Mouse (Mus musculus) thymus, adult 2 months (tissue): ENCODE data around the gene Mrpl12. TPM values are rescaled to one million over a fixed set of nuclear protein-coding genes. Genes with fewer than 3 reads are reported as not detected.

Experiments
- DNase-seq: peaks from one replicate; pipeline ENCODE4 v3.0.0; 2021
- H3K27ac ChIP-seq: fragments of 200-500 bp; 2 replicates; pipeline ENCODE4 v1.5.1; 2012; ENCODE audit warnings: low read length, control low read depth; ENCODE audit not compliant: control insufficient read depth, insufficient read depth
- H3K27me3 ChIP-seq: fragments of 200-500 bp; 2 replicates; pipeline ENCODE4 v1.6.1; 2012; ENCODE audit warnings: mild to moderate bottlenecking, low read length, moderate library complexity, mixed read lengths; ENCODE audit not compliant: control insufficient read depth, insufficient read depth
- H3K36me3 ChIP-seq: fragments of 200-500 bp; 2 replicates; pipeline ENCODE4 v1.6.1; 2012; ENCODE audit warnings: mild to moderate bottlenecking, low read length, moderate library complexity; ENCODE audit not compliant: control insufficient read depth, insufficient read depth
- H3K4me1 ChIP-seq: fragments of 200-500 bp; replicated peaks from 2 replicates; pipeline ENCODE4 v1.6.1; 2012; ENCODE audit warnings: low read length; ENCODE audit not compliant: control insufficient read depth, insufficient read depth
- H3K4me3 ChIP-seq: fragments of 200-500 bp; 2 replicates; pipeline ENCODE4 v1.5.1; 2012; ENCODE audit warnings: mild to moderate bottlenecking, low read length, control low read depth, moderate library complexity; ENCODE audit not compliant: control insufficient read depth, insufficient read depth
- CTCF ChIP-seq: fragments of 200-500 bp; IDR thresholded peaks from 2 replicates; pipeline ENCODE4 v1.5.1; 2012; ENCODE audit warnings: mild to moderate bottlenecking, control low read depth, low read length, moderate library complexity, borderline replicate concordance; ENCODE audit not compliant: control insufficient read depth, poor library complexity, insufficient read depth; ENCODE audit errors: extremely low read depth
- POLR2A ChIP-seq: fragments of 200-500 bp; IDR thresholded peaks from 2 replicates; pipeline ENCODE4 v1.6.1; 2012; ENCODE audit warnings: mild to moderate bottlenecking, low read length, control low read depth, moderate library complexity; ENCODE audit not compliant: control insufficient read depth, poor library complexity, insufficient read depth; ENCODE audit errors: extremely low read depth
- WGBS: fragments of 180-500 bp; shearing (Covaris S2); methylation state at CpG from one replicate; pipeline ENCODE4 v1.1.7; 2018; 5-methylcytosine and 5-hydroxymethylcytosine counted together
- polyA plus RNA-seq: library from polyadenylated mRNA; depleted of rRNA; stranded (reverse); fragments of >200 nt; gene quantifications from 2 replicates; pipeline ENCODE4 v1.2.3, GENCODE M21; 2012; rRNA removed

The Mrpl12 gene
- polyA plus RNA-seq, 1 experiment = 92.3 TPM

DNA sequence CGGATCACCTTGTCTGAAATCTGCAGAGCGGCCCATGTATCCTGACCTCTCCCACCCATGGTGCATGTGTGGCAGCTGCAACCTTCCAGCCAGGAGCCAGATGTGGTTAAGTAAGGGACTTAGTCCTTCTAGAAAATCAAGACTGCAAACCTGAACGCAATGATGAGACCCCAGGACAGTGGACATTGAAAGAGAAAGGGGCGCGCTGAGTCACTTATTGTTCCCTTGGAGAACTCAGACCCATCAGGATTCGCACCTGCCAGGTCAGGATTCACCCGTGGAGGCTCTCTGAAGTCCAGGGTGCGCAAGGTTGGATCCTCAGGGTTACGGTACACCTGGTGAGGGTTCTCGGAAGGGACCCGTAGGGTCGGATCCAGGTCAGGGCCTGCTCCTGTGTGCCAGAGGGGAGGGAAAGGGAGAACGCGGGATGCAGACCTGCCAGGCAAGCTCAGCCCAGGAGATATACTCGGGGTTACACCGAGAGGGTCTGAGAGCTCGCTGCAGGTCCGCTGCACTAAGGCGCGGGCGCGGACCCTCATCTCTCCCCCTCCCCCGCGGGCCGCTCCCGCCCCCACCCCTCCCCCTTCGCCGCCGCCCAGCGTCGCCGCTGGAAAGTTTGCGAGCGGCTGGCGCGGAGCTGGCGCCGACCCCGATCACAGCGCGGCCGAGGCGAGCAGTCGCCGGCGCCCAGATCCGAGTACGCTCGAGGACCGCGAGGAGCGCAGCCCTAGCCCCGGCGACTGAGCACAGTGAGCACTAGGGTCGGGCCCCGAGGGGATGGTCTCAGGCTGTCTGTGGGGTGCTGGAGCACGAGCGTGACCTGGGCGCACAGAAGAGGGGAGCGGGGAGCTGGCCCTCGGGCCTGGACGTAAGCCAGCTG is 45.9 kb downstream of the Mrpl12 start, which contains the start of gene Gcgr:
Gcgr (plus strand) TSS at position 615 of the 880 bp plus-strand sequence.
- Histone ChIP-seq H3K4me1 (peaks cover 5% of the 10 kb centered on the region; the same call in 1 of the 2 replicates), H3K27me3 (peaks cover 17% of the 10 kb centered on the region; the same call in 1 of the 2 replicates), H3K27ac (no peak within 1 kb of the TSS), H3K36me3 (no peaks in the 10 kb centered on the region), H3K4me3 (no peak within 1 kb of the TSS)
- no peak for DNase-seq
- TF ChIP-seq POLR2A = no peak
- no peak for TF ChIP-seq CTCF
- WGBS = 16% methylated on average over 62 of the region's 62 CpGs

DNA sequence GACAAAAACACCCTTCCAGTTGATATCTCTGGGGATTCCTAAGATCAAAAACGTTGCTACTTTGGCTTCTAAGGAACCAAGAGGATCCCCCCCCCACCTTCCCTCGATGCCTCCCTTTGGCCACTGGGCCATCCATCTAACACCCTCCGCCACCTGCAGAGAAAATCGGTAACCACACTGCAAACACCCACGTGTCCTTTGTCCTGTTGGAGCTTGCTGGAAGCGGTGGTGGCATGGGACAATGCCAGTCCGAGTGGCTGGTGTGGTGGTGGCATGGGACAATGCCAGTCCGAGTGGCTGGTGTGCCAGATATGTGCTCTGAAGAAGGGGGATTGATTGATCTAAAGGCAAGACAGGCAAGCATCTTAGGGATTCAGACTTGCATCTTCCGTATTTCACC is 47.2 kb downstream of the Mrpl12 start:
- WGBS = 38% methylated on average over 9 of the region's 9 CpGs
- Histone ChIP-seq H3K4me3 (no peak overlapping the region), H3K27me3 (peaks cover 17% of the 10 kb centered on the region; the same call in 1 of the 2 replicates), H3K4me1 (peaks cover 5% of the 10 kb centered on the region; the same call in 1 of the 2 replicates), H3K36me3 (no peaks in the 10 kb centered on the region), H3K27ac (no peak overlapping the region)
- no peak for DNase-seq
- TF ChIP-seq CTCF (no peak), POLR2A (no peak)

DNA sequence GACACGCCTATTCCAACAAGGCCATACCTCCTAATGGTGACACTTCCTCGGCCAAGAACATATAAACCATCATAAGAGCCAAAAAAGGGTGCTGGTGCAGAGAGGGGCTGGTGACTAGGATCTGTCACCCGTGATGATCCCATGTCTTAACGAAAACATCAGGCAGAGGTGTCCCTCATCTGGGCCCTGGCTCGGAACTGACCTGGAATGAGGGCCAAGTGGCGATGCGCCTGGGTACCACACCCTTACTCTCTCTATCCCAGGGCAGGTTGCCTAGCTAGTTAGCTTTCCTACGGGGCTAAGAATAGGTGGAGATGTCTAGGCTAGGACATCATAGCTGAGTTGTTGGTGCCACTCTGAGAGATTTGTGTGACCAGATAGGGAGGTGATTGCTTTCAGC is 49.7 kb downstream of the Mrpl12 start:
- 90% methylated on average over 8 of the region's 8 CpGs for WGBS
- no peaks in the 10 kb centered on the region for H3K36me3 ChIP-seq
- no peak for DNase-seq
- no peak for TF ChIP-seq CTCF
- TF ChIP-seq POLR2A = no peak
- peaks cover 17% of the 10 kb centered on the region; the same call in 1 of the 2 replicates for H3K27me3 ChIP-seq
- H3K4me3 ChIP-seq = no peak overlapping the region
- H3K4me1 ChIP-seq = peaks cover 7% of the 10 kb centered on the region
- no peak overlapping the region for H3K27ac ChIP-seq

DNA sequence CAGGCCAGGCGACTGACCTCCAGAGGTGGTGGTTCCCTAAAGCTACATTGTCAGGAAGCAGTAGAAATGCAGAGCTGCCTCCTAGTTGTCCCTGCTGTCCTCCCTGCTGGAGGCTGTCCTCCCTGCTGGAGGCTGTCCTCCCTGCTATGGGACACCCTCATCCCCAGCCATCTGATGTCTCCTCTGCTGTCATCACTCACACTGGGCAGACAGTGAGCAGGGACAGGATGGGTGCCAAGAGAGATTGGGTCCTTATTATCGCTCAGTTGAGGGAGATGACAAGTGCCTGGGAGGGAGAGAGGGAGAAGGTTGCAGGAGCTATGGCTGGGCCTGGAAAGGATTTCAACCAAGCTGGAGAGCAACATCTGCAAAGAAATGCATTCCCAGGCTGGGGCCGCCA is 50.7 kb downstream of the Mrpl12 start:
- H3K27me3 ChIP-seq = peaks cover 17% of the 10 kb centered on the region; the same call in 1 of the 2 replicates
- no peak for DNase-seq

DNA sequence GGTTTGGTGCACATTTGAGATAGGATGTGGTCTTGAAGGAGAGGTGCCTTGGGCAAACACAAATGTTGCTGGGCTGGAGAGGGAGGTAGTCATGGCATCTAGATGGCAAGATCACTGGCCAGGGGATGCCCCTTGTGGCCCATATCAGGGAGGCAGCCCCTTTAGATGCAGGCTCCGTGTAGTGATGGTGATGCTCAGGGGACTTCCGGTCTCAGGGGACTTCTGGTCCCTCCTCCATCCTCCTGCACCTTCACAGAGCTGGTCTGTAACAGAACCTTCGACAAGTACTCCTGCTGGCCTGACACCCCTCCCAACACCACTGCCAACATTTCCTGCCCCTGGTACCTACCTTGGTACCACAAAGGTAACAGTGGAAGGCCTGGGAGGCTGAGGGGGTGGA is 51.4 kb downstream of the Mrpl12 start:
- Histone ChIP-seq H3K4me1 (peaks cover 10% of the 10 kb centered on the region), H3K27me3 (peaks cover 13% of the 10 kb centered on the region; the same call in 1 of the 2 replicates), H3K4me3 (no peak overlapping the region), H3K27ac (no peak overlapping the region), H3K36me3 (no peaks in the 10 kb centered on the region)
- no peak for TF ChIP-seq POLR2A
- TF ChIP-seq CTCF = no peak
- WGBS = 86% methylated on average over 3 of the region's 3 CpGs
- no peak for DNase-seq

More for the DNA sequence above, 50.7 kb downstream of the Mrpl12 start:
- peaks cover 12% of the 10 kb centered on the region for H3K4me1 ChIP-seq
- H3K4me3 ChIP-seq = no peak overlapping the region
- WGBS = 95% methylated on average over 3 of the region's 3 CpGs
- H3K27ac ChIP-seq = no peak overlapping the region
- TF ChIP-seq POLR2A = no peak
- no peak for TF ChIP-seq CTCF
- no peaks in the 10 kb centered on the region for H3K36me3 ChIP-seq

DNA sequence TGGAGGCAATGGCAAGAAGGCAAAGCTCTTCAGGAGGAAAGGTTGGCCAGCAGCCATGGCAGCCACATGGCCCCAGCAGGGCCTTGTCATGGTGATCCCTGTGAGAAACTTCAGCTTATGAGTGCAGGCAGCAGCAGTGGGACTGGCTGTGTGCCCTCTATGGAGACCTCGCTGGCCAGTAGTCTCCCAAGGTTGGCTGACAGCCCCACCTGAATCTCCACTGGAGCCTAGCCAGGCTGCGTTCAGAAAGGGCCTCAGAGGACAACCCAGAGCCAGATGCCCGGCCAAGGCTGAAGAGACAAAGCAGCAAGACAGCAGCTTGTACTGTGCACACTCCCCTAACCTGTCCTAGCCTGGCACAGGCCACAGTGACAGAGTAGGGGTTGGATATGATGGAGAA is 54.1 kb downstream of the Mrpl12 start:
- H3K36me3 ChIP-seq = peaks cover 9% of the 10 kb centered on the region; the same call in 1 of the 2 replicates
- TF ChIP-seq CTCF (no peak), POLR2A (no peak)
- H3K4me3 ChIP-seq = no peak overlapping the region
- no peak for DNase-seq
- WGBS = 84% methylated on average over 3 of the region's 3 CpGs
- peaks cover 7% of the 10 kb centered on the region for H3K4me1 ChIP-seq
- no peak overlapping the region for H3K27ac ChIP-seq
- H3K27me3 ChIP-seq = no peaks in the 10 kb centered on the region

Other genes with a start within 250 kb of the Mrpl12 start
- gene Actg1, start 136.1 kb upstream of the Mrpl12 start, polyA plus RNA-seq = 1,233 and 1,455 TPM in 2 replicates
- 0.19 and 0.37 TPM in 2 replicates for gene Fscn2, start 123.1 kb upstream of the Mrpl12 start, polyA plus RNA-seq
- gene Faap100, start 105.8 kb upstream of the Mrpl12 start, polyA plus RNA-seq = 59.7 and 64.4 TPM in 2 replicates
- 71.4 and 86.4 TPM in 2 replicates for gene Nploc4, start 46.9 kb upstream of the Mrpl12 start, polyA plus RNA-seq
- gene Tspan10, start 42.0 kb upstream of the Mrpl12 start, polyA plus RNA-seq = 16.8 and 24.0 TPM in 2 replicates
- gene Pde6g, start 31.1 kb upstream of the Mrpl12 start, polyA plus RNA-seq = 0.55 and 0.64 TPM in 2 replicates
- 15.5 and 17.3 TPM in 2 replicates for gene Oxld1, start 26.5 kb upstream of the Mrpl12 start, polyA plus RNA-seq
- gene Ccdc137, start 26.5 kb upstream of the Mrpl12 start, polyA plus RNA-seq = 25.6 and 30.1 TPM in 2 replicates
- gene Arl16, start 17.0 kb upstream of the Mrpl12 start, polyA plus RNA-seq = 25.9 and 28.4 TPM in 2 replicates
- 102 and 103 TPM in 2 replicates for gene Slc25a10, start 7.2 kb downstream of the Mrpl12 start, polyA plus RNA-seq
- gene Gcgr, start 46.1 kb downstream of the Mrpl12 start, polyA plus RNA-seq = 1.0 TPM in 2 replicates
- 167 and 191 TPM in 2 replicates for gene Mcrip1, start 65.1 kb downstream of the Mrpl12 start, polyA plus RNA-seq
- 5.0 and 6.4 TPM in 2 replicates for gene Ppp1r27, start 66.5 kb downstream of the Mrpl12 start, polyA plus RNA-seq
- gene P4hb, start 88.6 kb downstream of the Mrpl12 start, polyA plus RNA-seq = 125 and 139 TPM in 2 replicates
- 1,184 and 1,219 TPM in 2 replicates for gene Arhgdia, start 97.0 kb downstream of the Mrpl12 start, polyA plus RNA-seq
- 60.9 and 74.6 TPM in 2 replicates for gene Alyref, start 113.8 kb downstream of the Mrpl12 start, polyA plus RNA-seq
- gene Anapc11, start 113.8 kb downstream of the Mrpl12 start, polyA plus RNA-seq = 127 and 140 TPM in 2 replicates
- gene Npb, start 123.9 kb downstream of the Mrpl12 start, polyA plus RNA-seq = 2.2 and 2.8 TPM in 2 replicates
- gene Pcyt2, start 133.3 kb downstream of the Mrpl12 start, polyA plus RNA-seq = 247 and 260 TPM in 2 replicates
- gene Sirt7, start 140.6 kb downstream of the Mrpl12 start, polyA plus RNA-seq = 169 and 184 TPM in 2 replicates
- gene Mafg, start 149.0 kb downstream of the Mrpl12 start, polyA plus RNA-seq = 33.6 and 35.5 TPM in 2 replicates
- gene Pycr1, start 159.2 kb downstream of the Mrpl12 start, polyA plus RNA-seq = 2.8 and 3.4 TPM in 2 replicates
- 1.2 and 3.2 TPM in 2 replicates for gene Myadml2, start 163.5 kb downstream of the Mrpl12 start, polyA plus RNA-seq
- 0.24 and 0.89 TPM in 2 replicates for gene Notum, start 176.6 kb downstream of the Mrpl12 start, polyA plus RNA-seq
- 170 and 183 TPM in 2 replicates for gene Aspscr1, start 188.4 kb downstream of the Mrpl12 start, polyA plus RNA-seq
- 103 and 112 TPM in 2 replicates for gene Cenpx, start 229.1 kb downstream of the Mrpl12 start, polyA plus RNA-seq
- gene Lrrc45, start 229.3 kb downstream of the Mrpl12 start, polyA plus RNA-seq = 69.2 and 77.3 TPM in 2 replicates
- 22.8 and 26.3 TPM in 2 replicates for gene Rac3, start 236.9 kb downstream of the Mrpl12 start, polyA plus RNA-seq
- gene Dcxr, start 242.7 kb downstream of the Mrpl12 start, polyA plus RNA-seq = 78.4 and 126 TPM in 2 replicates
- gene Cbr2, start 247.5 kb downstream of the Mrpl12 start, polyA plus RNA-seq = 426 and 617 TPM in 2 replicates